Comparison of ENCODE assay signal across 8 mouse cellular contexts in genomic region chr2:136711746-136712440, GRCm38 (mm10). TPM values are rescaled to one million over a fixed set of nuclear protein-coding genes. Genes with fewer than 3 reads are reported as not detected.
DNase-seq lines count a peak whose midpoint lies in the region; ATAC-seq and TF ChIP-seq lines count a peak whose summit lies in the region.

No protein-coding gene starts in this region.

- peak; percentile 53 for ATAC-seq in hindbrain, postnatal 0 days
- ATAC-seq in stomach, embryonic 14.5 days (ENCODE audit: insufficient number of reproducible peaks, insufficient read depth, low FRiP score, low read depth), result peak; percentile 59

- H3K9me3 ChIP-seq in embryonic facial prominence, embryonic 10.5 days, result no peaks in the 10 kb centered on the region
- H3K9me3 ChIP-seq in hindbrain, postnatal 0 days (ENCODE audit: low read length), result no peaks in the 10 kb centered on the region
- no peaks in the 10 kb centered on the region for H3K9me3 ChIP-seq in stomach, embryonic 14.5 days (ENCODE audit: control insufficient read depth, low read depth, low read length)

- WGBS in embryonic facial prominence, embryonic 10.5 days, result 4% methylated on average over 28 of the region's 28 CpGs
- WGBS in hindbrain, postnatal 0 days, result 4% methylated on average over 28 of the region's 28 CpGs
- WGBS in stomach, embryonic 14.5 days, result 4% methylated on average over 28 of the region's 28 CpGs

- H3K36me3 ChIP-seq in embryonic facial prominence, embryonic 10.5 days (replicated peaks), result no peaks in the 10 kb centered on the region
- no peaks in the 10 kb centered on the region for H3K36me3 ChIP-seq in hindbrain, postnatal 0 days (ENCODE audit: insufficient read depth, low read length)
- H3K36me3 ChIP-seq in stomach, embryonic 14.5 days (ENCODE audit: control insufficient read depth, insufficient read depth, low read length), result no peaks in the 10 kb centered on the region

- H3K4me1 ChIP-seq in embryonic facial prominence, embryonic 10.5 days, result peaks cover 25% of the 10 kb centered on the region
- no peaks in the 10 kb centered on the region for H3K4me1 ChIP-seq in hindbrain, postnatal 0 days (ENCODE audit: insufficient read depth, low read length)
- H3K4me1 ChIP-seq in stomach, embryonic 14.5 days (ENCODE audit: control insufficient read depth, insufficient read depth, low read length), result no peaks in the 10 kb centered on the region

- H3K9ac ChIP-seq in hindbrain, postnatal 0 days (replicated peaks; ENCODE audit: low read length), result peak overlapping the region; percentile 62; the same call in 1 of the 2 replicates
- H3K9ac ChIP-seq in stomach, embryonic 14.5 days (replicated peaks; ENCODE audit: low read depth, low read length), result no peak overlapping the region

- no peak overlapping the region for H3K27ac ChIP-seq in embryonic facial prominence, embryonic 10.5 days (replicated peaks)
- H3K27ac ChIP-seq in hindbrain, postnatal 0 days, result peak overlapping the region; percentile 84
- H3K27ac ChIP-seq in stomach, embryonic 14.5 days (ENCODE audit: low read length), result no peak overlapping the region

- H3K4me3 ChIP-seq in embryonic facial prominence, embryonic 10.5 days, result peak overlapping the region; percentile 58
- peak overlapping the region; percentile 77 for H3K4me3 ChIP-seq in hindbrain, postnatal 0 days (ENCODE audit: low read length)
- peak overlapping the region; percentile 6; the same call in 1 of the 2 replicates for H3K4me3 ChIP-seq in stomach, embryonic 14.5 days (ENCODE audit: low read depth, low read length)

- no peak for TF ChIP-seq CTCF in hindbrain, postnatal 0 days (IDR thresholded peaks at IDR 0.05; ENCODE audit: low read depth)

- H3K4me2 ChIP-seq in hindbrain, postnatal 0 days (ENCODE audit: low read depth, low read length), result peak overlapping the region; percentile 66
- H3K4me2 ChIP-seq in stomach, embryonic 14.5 days (replicated peaks; ENCODE audit: low read depth, low read length), result peak overlapping the region; percentile 37

- peak; percentile 12 for DNase-seq in urinary bladder, postnatal 25 days (ENCODE audit: low spot score)
- DNase-seq in urinary bladder, postnatal 4 days (ENCODE audit: low spot score in 2 of 2), result no peak
- peak; percentile 41 for DNase-seq in embryonic facial prominence, embryonic 10.5 days (ENCODE audit: low spot score)
- DNase-seq in hindbrain, postnatal 0 days (ENCODE audit: low spot score), result peak; percentile 32
- peak; percentile 9 for DNase-seq in mesoderm, embryonic 11.5 days (ENCODE audit: low read depth, low spot score)
- DNase-seq in gastrocnemius, postnatal 25 days, result no peak
- no peak for DNase-seq in kidney, adult 9 months

- peaks cover 14% of the 10 kb centered on the region for H3K27me3 ChIP-seq in embryonic facial prominence, embryonic 10.5 days (replicated peaks; ENCODE audit: low read depth, poor library complexity, severe bottlenecking)
- H3K27me3 ChIP-seq in hindbrain, postnatal 0 days (ENCODE audit: insufficient read depth, low read length), result no peaks in the 10 kb centered on the region
- no peaks in the 10 kb centered on the region for H3K27me3 ChIP-seq in stomach, embryonic 14.5 days (ENCODE audit: control insufficient read depth, insufficient read depth, low read length)

RNA-seq across cellular contexts. Expression of gene Snap25, which starts 1.4 kb away (rescaled TPM):
- 12.5 and 14.7 TPM in 2 replicates for polyA plus RNA-seq in embryonic facial prominence, embryonic 10.5 days (2016; fragmentation: Nextera tagmentation; extraction: Ambion mirVana)
- 227 and 265 TPM in 2 replicates for total RNA-seq in hindbrain, postnatal 0 days (2014; rRNA removed)
- polyA plus RNA-seq in hindbrain, postnatal 0 days (2015; fragmentation: Nextera tagmentation; extraction: Ambion mirVana), result 312 and 341 TPM in 2 replicates
- polyA plus RNA-seq in stomach, embryonic 14.5 days (2014; fragmentation: Nextera tagmentation; extraction: Ambion mirVana), result 13.2 and 16.6 TPM in 2 replicates
- under 1 TPM in 1 of 2 experiments, not detected in 1; 0.16 TPM for total RNA-seq in gastrocnemius, postnatal 25 days (2021)

Comparison
In these comparisons a context has a peak if more than half of its experiments do, and no peak if none do; other contexts are left out.
1. DNase-seq: peak in urinary bladder, postnatal 25 days (single experiment), embryonic facial prominence, embryonic 10.5 days (single experiment), hindbrain, postnatal 0 days (single experiment) and mesoderm, embryonic 11.5 days (single experiment); none in urinary bladder, postnatal 4 days (0 of 2), gastrocnemius, postnatal 25 days (single experiment) and kidney, adult 9 months (single experiment).
2. H3K4me3 ChIP-seq: peak in every context shown above with its lines; median percentile 77 in hindbrain, postnatal 0 days; 58 in embryonic facial prominence, embryonic 10.5 days; 6 in stomach, embryonic 14.5 days.
3. RNA of gene Snap25, which starts 1.4 kb away (polyA plus RNA-seq): 312 to 341 TPM in hindbrain, postnatal 0 days; 13.2 to 16.6 TPM in stomach, embryonic 14.5 days and 12.5 to 14.7 TPM in embryonic facial prominence, embryonic 10.5 days; every median in the first group is over 10 times any median in the second.